ENCODE assay signal across 20 mouse cellular contexts in genomic region chr11:7198481-7199256, GRCm38 (mm10). TPM values are rescaled to one million over a fixed set of nuclear protein-coding genes. Genes with fewer than 3 reads are reported as not detected.
DNase-seq lines count a peak whose midpoint lies in the region; ATAC-seq and TF ChIP-seq lines count a peak whose summit lies in the region.
"Had no signal": no experiment of that assay in that cellular context is flagged by ENCODE, and none has a peak within 500 bp of the region (broad histone marks: within the 10 kb centered on the region; RNA-seq: fewer than 3 reads in every experiment).

No protein-coding gene starts in this region.

- H3K36me3 ChIP-seq in forebrain, embryonic 10.5 days (replicated peaks): no peaks in the 10 kb centered on the region
- no peaks in the 10 kb centered on the region for H3K36me3 ChIP-seq in forebrain, embryonic 16.5 days (ENCODE audit: control insufficient read depth, insufficient read depth)
- no peaks in the 10 kb centered on the region for H3K36me3 ChIP-seq in intestine, embryonic 16.5 days (ENCODE audit: control insufficient read depth, insufficient read depth, low read length)
- H3K36me3 ChIP-seq in intestine, postnatal 0 days (ENCODE audit: control insufficient read depth, insufficient read depth): no peaks in the 10 kb centered on the region
- no peaks in the 10 kb centered on the region for H3K36me3 ChIP-seq in lung, embryonic 15.5 days
- no peaks in the 10 kb centered on the region for H3K36me3 ChIP-seq in liver, embryonic 15.5 days (replicated peaks)
- H3K36me3 ChIP-seq: heart, embryonic 13.5 days had no signal

- peak overlapping the region; percentile 80 for H3K27ac ChIP-seq in forebrain, embryonic 10.5 days
- H3K27ac ChIP-seq in forebrain, embryonic 16.5 days (ENCODE audit: low read length): no peak overlapping the region
- no peak overlapping the region for H3K27ac ChIP-seq in intestine, embryonic 16.5 days (ENCODE audit: low read length)
- H3K27ac ChIP-seq in intestine, postnatal 0 days (ENCODE audit: low read depth, low read length): no peak overlapping the region
- H3K27ac ChIP-seq in lung, embryonic 15.5 days: peak overlapping the region; percentile 74
- peak overlapping the region; percentile 59; the same call in 1 of the 2 replicates for H3K27ac ChIP-seq in liver, embryonic 15.5 days (replicated peaks)
- H3K27ac ChIP-seq: heart, embryonic 13.5 days; hindbrain, postnatal 0 days had no signal

- TF ChIP-seq CTCF in intestine, postnatal 0 days (IDR thresholded peaks at IDR 0.05; ENCODE audit: low read depth): no peak

- no peak for ATAC-seq in forebrain, embryonic 16.5 days
- ATAC-seq in intestine, embryonic 16.5 days: peak; percentile 24; the same call in 1 of the 2 replicates
- ATAC-seq in intestine, postnatal 0 days: no peak
- ATAC-seq in lung, embryonic 15.5 days (ENCODE audit: borderline replicate concordance, extremely low read depth, low FRiP score, low TSS enrichment): peak; percentile 71
- no peak for ATAC-seq in liver, embryonic 15.5 days (ENCODE audit: insufficient read depth)
- ATAC-seq in monocyte, adult 5-6 weeks (replicated peaks; ENCODE audit: insufficient number of reproducible peaks, low FRiP score, low TSS enrichment, poor library complexity, severe bottlenecking): no peak
- ATAC-seq: hindbrain, postnatal 0 days had no signal

- H3K9ac ChIP-seq in forebrain, embryonic 16.5 days (replicated peaks; ENCODE audit: low read depth, low read length): no peak overlapping the region
- H3K9ac ChIP-seq in intestine, embryonic 16.5 days (ENCODE audit: low read depth, low read length): no peak overlapping the region
- no peak overlapping the region for H3K9ac ChIP-seq in intestine, postnatal 0 days (ENCODE audit: low read depth, low read length)
- no peak overlapping the region for H3K9ac ChIP-seq in lung, embryonic 15.5 days
- no peak overlapping the region for H3K9ac ChIP-seq in liver, embryonic 15.5 days
- H3K9ac ChIP-seq: heart, embryonic 13.5 days had no signal

- H3K4me2 ChIP-seq in forebrain, embryonic 16.5 days (ENCODE audit: low read length): no peak overlapping the region
- no peak overlapping the region for H3K4me2 ChIP-seq in intestine, embryonic 16.5 days (ENCODE audit: low read depth, low read length)
- H3K4me2 ChIP-seq in intestine, postnatal 0 days (replicated peaks; ENCODE audit: low read depth): no peak overlapping the region
- H3K4me2 ChIP-seq in lung, embryonic 15.5 days: no peak overlapping the region
- H3K4me2 ChIP-seq in liver, embryonic 15.5 days: peak overlapping the region; percentile 34
- H3K4me2 ChIP-seq: heart, embryonic 13.5 days; midbrain, embryonic 11.5 days had no signal

- no peaks in the 10 kb centered on the region for H3K9me3 ChIP-seq in forebrain, embryonic 10.5 days
- H3K9me3 ChIP-seq in forebrain, embryonic 16.5 days (ENCODE audit: control insufficient read depth, low read length): no peaks in the 10 kb centered on the region
- H3K9me3 ChIP-seq in intestine, embryonic 16.5 days (ENCODE audit: control insufficient read depth, low read length): no peaks in the 10 kb centered on the region
- no peaks in the 10 kb centered on the region for H3K9me3 ChIP-seq in intestine, postnatal 0 days (ENCODE audit: control insufficient read depth)
- no peaks in the 10 kb centered on the region for H3K9me3 ChIP-seq in lung, embryonic 15.5 days
- no peaks in the 10 kb centered on the region for H3K9me3 ChIP-seq in liver, embryonic 15.5 days (replicated peaks)

- no peak overlapping the region for H3K4me3 ChIP-seq in forebrain, embryonic 10.5 days
- no peak overlapping the region for H3K4me3 ChIP-seq in forebrain, embryonic 16.5 days (replicated peaks; ENCODE audit: low read length)
- H3K4me3 ChIP-seq in intestine, embryonic 16.5 days (ENCODE audit: low read length): no peak overlapping the region
- no peak overlapping the region for H3K4me3 ChIP-seq in intestine, postnatal 0 days (ENCODE audit: low read depth, low read length)
- H3K4me3 ChIP-seq in lung, embryonic 15.5 days: no peak overlapping the region
- peak overlapping the region; percentile 44 for H3K4me3 ChIP-seq in liver, embryonic 15.5 days (replicated peaks)
- H3K4me3 ChIP-seq: heart, embryonic 13.5 days had no signal

- H3K27me3 ChIP-seq in forebrain, embryonic 10.5 days (ENCODE audit: poor library complexity, severe bottlenecking): no peaks in the 10 kb centered on the region; the same call in 1 of the 2 replicates
- no peaks in the 10 kb centered on the region for H3K27me3 ChIP-seq in forebrain, embryonic 16.5 days (replicated peaks; ENCODE audit: control insufficient read depth, insufficient read depth, low read length)
- H3K27me3 ChIP-seq in intestine, embryonic 16.5 days (replicated peaks; ENCODE audit: control insufficient read depth, insufficient read depth, low read length): no peaks in the 10 kb centered on the region
- no peaks in the 10 kb centered on the region for H3K27me3 ChIP-seq in intestine, postnatal 0 days (replicated peaks; ENCODE audit: control insufficient read depth, insufficient read depth, low read length)
- no peaks in the 10 kb centered on the region for H3K27me3 ChIP-seq in lung, embryonic 15.5 days
- no peaks in the 10 kb centered on the region for H3K27me3 ChIP-seq in liver, embryonic 15.5 days
- H3K27me3 ChIP-seq: heart, embryonic 13.5 days had no signal

- peaks cover 32% of the 10 kb centered on the region for H3K4me1 ChIP-seq in forebrain, embryonic 10.5 days
- no peaks in the 10 kb centered on the region for H3K4me1 ChIP-seq in forebrain, embryonic 16.5 days (replicated peaks; ENCODE audit: control insufficient read depth, insufficient read depth, low read length)
- peaks cover 6% of the 10 kb centered on the region; the same call in 1 of the 2 replicates for H3K4me1 ChIP-seq in intestine, embryonic 16.5 days (ENCODE audit: control insufficient read depth, insufficient read depth, low read length)
- H3K4me1 ChIP-seq in intestine, postnatal 0 days (replicated peaks; ENCODE audit: control insufficient read depth, insufficient read depth, low read length): no peaks in the 10 kb centered on the region
- H3K4me1 ChIP-seq in lung, embryonic 15.5 days: no peaks in the 10 kb centered on the region
- no peaks in the 10 kb centered on the region; the same call in 1 of the 2 replicates for H3K4me1 ChIP-seq in liver, embryonic 15.5 days (replicated peaks)
- H3K4me1 ChIP-seq: heart, embryonic 13.5 days had no signal

- 85% methylated on average over 10 of the region's 10 CpGs for WGBS in forebrain, embryonic 10.5 days
- 86% methylated on average over 10 of the region's 10 CpGs for WGBS in forebrain, embryonic 16.5 days
- WGBS in intestine, embryonic 16.5 days: 68% methylated on average over 10 of the region's 10 CpGs
- 67% methylated on average over 10 of the region's 10 CpGs for WGBS in intestine, postnatal 0 days
- 58% methylated on average over 10 of the region's 10 CpGs for WGBS in lung, embryonic 15.5 days
- WGBS in liver, embryonic 15.5 days (ENCODE audit: insufficient replicate concordance): 49% methylated on average over 10 of the region's 10 CpGs

- DNase-seq in forebrain, embryonic 10.5 days (ENCODE audit: extremely low spot score, low spot score): no peak
- no peak for DNase-seq in lung, postnatal 25 days (ENCODE audit: low spot score)
- DNase-seq: embryo, embryonic 11 days; gastrocnemius, postnatal 14 days; lung, postnatal 36 days; thymus, postnatal 25 days had no signal

RNA-seq across cellular contexts. Expression of gene Igfbp1, which starts 1.1 kb away (rescaled TPM):
- polyA plus RNA-seq in forebrain, embryonic 10.5 days (2016; fragmentation: Nextera tagmentation; extraction: Ambion mirVana): 0.10 and 0.24 TPM in 2 replicates
- polyA plus RNA-seq in forebrain, embryonic 16.5 days (2015; fragmentation: Nextera tagmentation; extraction: Ambion mirVana): 0.23 TPM in 1 of 2 replicates, not detected in the other
- polyA plus RNA-seq in intestine, embryonic 16.5 days (2015; fragmentation: Nextera tagmentation; extraction: Ambion mirVana): 3.3 and 6.4 TPM in 2 replicates
- polyA plus RNA-seq in intestine, postnatal 0 days (2015; fragmentation: Nextera tagmentation; extraction: Ambion mirVana): 0.12 TPM in 1 of 2 replicates, not detected in the other
- 0.54 and 0.60 TPM in 2 replicates for polyA plus RNA-seq in lung, embryonic 15.5 days (2015; fragmentation: Nextera tagmentation; extraction: Ambion mirVana)
- polyA plus RNA-seq in liver, embryonic 15.5 days (2015; fragmentation: Nextera tagmentation; extraction: Ambion mirVana): 170 and 287 TPM in 2 replicates
- total RNA-seq in monocyte, adult 5-6 weeks (2017): not detected in 3 replicates
- total RNA-seq: gastrocnemius, postnatal 14 days; hindbrain, postnatal 0 days; layer of hippocampus, postnatal 14 days had no signal
- polyA plus RNA-seq: hindbrain, postnatal 0 days; spleen, adult 2 months had no signal

RNA-seq across cellular contexts. Expression of gene Gm11985, which starts 10.3 kb away (rescaled TPM):
- not detected in 2 replicates for polyA plus RNA-seq in forebrain, embryonic 10.5 days (2016; fragmentation: Nextera tagmentation; extraction: Ambion mirVana)
- polyA plus RNA-seq in forebrain, embryonic 16.5 days (2015; fragmentation: Nextera tagmentation; extraction: Ambion mirVana): not detected in 2 replicates
- polyA plus RNA-seq in intestine, embryonic 16.5 days (2015; fragmentation: Nextera tagmentation; extraction: Ambion mirVana): not detected in 2 replicates
- not detected in 2 replicates for polyA plus RNA-seq in intestine, postnatal 0 days (2015; fragmentation: Nextera tagmentation; extraction: Ambion mirVana)
- not detected in 2 replicates for polyA plus RNA-seq in lung, embryonic 15.5 days (2015; fragmentation: Nextera tagmentation; extraction: Ambion mirVana)
- not detected in 2 replicates for polyA plus RNA-seq in liver, embryonic 15.5 days (2015; fragmentation: Nextera tagmentation; extraction: Ambion mirVana)
- total RNA-seq in monocyte, adult 5-6 weeks (2017): not detected in 3 replicates
- total RNA-seq: adrenal gland, postnatal 4 days; gastrocnemius, postnatal 14 days; hindbrain, postnatal 0 days; layer of hippocampus, postnatal 14 days; left cerebral cortex, postnatal 14 days had no signal
- polyA plus RNA-seq: frontal cortex, adult 2 months; heart, embryonic 13.5 days; hindbrain, postnatal 0 days; midbrain, embryonic 11.5 days; spleen, adult 2 months had no signal

RNA-seq across cellular contexts. Expression of gene Igfbp3, which starts 15.1 kb away (rescaled TPM):
- polyA plus RNA-seq in forebrain, embryonic 10.5 days (2016; fragmentation: Nextera tagmentation; extraction: Ambion mirVana): 16.4 and 16.6 TPM in 2 replicates
- polyA plus RNA-seq in forebrain, embryonic 16.5 days (2015; fragmentation: Nextera tagmentation; extraction: Ambion mirVana): 51.1 and 62.5 TPM in 2 replicates
- 24.0 and 39.8 TPM in 2 replicates for polyA plus RNA-seq in intestine, embryonic 16.5 days (2015; fragmentation: Nextera tagmentation; extraction: Ambion mirVana)
- polyA plus RNA-seq in intestine, postnatal 0 days (2015; fragmentation: Nextera tagmentation; extraction: Ambion mirVana): 52.7 and 57.1 TPM in 2 replicates
- polyA plus RNA-seq in lung, embryonic 15.5 days (2015; fragmentation: Nextera tagmentation; extraction: Ambion mirVana): 12.9 and 15.9 TPM in 2 replicates
- polyA plus RNA-seq in liver, embryonic 15.5 days (2015; fragmentation: Nextera tagmentation; extraction: Ambion mirVana): 18.9 and 19.5 TPM in 2 replicates
- total RNA-seq in monocyte, adult 5-6 weeks (2017): not detected in 3 replicates

Comparison
In these comparisons a context has a peak if more than half of its experiments do, and no peak if none do; other contexts are left out.
1. H3K27ac ChIP-seq: peak in forebrain, embryonic 10.5 days (single experiment), lung, embryonic 15.5 days (single experiment) and liver, embryonic 15.5 days (single experiment); none in forebrain, embryonic 16.5 days (single experiment), intestine, embryonic 16.5 days (single experiment) and intestine, postnatal 0 days (single experiment).
2. ATAC-seq: peak in intestine, embryonic 16.5 days (single experiment) and lung, embryonic 15.5 days (single experiment); none in forebrain, embryonic 16.5 days (single experiment), intestine, postnatal 0 days (single experiment), liver, embryonic 15.5 days (single experiment) and monocyte, adult 5-6 weeks (single experiment).
3. RNA of gene Igfbp1, which starts 1.1 kb away (polyA plus RNA-seq): 170 to 287 TPM in liver, embryonic 15.5 days; 3.3 to 6.4 TPM in intestine, embryonic 16.5 days, 0.54 to 0.60 TPM in lung, embryonic 15.5 days, 0.10 to 0.24 TPM in forebrain, embryonic 10.5 days, 0.23 TPM in forebrain, embryonic 16.5 days and 0.12 TPM in intestine, postnatal 0 days; every median in the first group is over 10 times any median in the second.